Mouse (Mus musculus) layer of hippocampus, adult 9-11 months (tissue): ENCODE data around the gene Gstm2.

Source experiments
- DNase-seq: peaks from one replicate; pipeline ENCODE4 v3.0.0; 2022

Gene Gstm2

DNA sequence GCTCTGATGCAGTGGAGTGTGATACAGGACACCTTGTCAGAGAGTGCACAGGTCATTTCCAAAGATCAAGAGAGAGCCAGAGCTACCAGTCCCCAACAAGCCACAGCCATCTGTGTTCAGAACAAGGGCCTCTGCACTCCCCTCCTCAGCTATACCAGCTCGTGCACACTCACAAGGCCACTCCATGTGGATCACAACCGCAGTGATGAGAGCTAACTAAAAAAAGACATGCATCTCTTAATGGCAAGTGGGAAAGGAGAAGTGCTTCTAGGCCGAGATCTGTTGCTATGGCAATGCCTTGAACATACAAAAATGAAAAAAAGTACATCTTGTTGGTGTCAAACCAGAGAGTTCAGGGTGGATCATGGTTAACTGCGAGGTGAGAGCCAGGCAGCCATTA is 46.4 kb downstream of the Gstm2 start:
- peak; percentile 47 for DNase-seq

- DNase-seq: peak; percentile 57
Measured at GRCm38 (mm10) chr3:107939403-107939802, 46.9 kb downstream of the Gstm2 start.

DNA sequence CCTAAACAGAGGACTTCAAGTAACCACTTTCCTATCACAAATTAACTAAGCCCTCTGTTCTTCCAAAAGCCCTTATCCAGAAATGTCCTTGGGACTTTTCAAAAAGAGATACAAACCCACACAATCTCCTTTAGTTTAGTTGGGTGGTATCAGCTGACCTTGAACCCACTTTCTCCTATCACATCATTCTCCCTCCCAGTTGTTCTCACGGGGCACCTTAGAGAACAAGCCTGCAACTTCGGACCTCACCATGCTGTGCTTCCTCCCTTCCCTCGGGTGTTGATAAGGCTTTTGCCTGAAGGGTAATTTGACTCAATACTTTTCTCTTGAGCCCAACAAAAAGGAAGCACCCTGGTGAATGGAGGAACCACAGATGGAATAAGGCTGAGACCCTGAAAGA is 50.4 kb downstream of the Gstm2 start:
- no peak for DNase-seq

DNA sequence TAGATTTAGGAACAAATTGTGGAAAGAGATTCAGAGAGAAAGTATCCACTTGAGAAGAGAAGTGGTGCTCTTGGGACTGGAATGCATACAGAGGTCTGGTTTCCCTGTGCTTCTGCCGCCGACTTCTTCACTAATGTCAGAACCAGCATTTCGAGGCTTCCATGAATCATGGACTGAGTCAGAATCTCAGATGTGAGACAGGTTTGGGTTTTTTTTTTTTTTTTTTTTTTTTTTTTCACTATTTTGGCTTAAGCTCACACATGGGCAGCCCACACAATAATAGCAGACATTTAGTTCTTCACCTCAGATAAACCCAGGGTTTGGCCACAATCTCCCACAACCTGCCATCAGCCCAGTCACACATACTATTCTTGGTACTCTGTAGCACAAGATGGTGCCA is 51.0 kb downstream of the Gstm2 start:
- no peak for DNase-seq

GRCm38 (mm10) chr3:107932128-107932527 is 54.1 kb downstream of the Gstm2 start:
- DNase-seq: no peak
